Mouse (Mus musculus): ENCODE measurements around the gene Atp6v1d.

The Atp6v1d gene

DNA sequence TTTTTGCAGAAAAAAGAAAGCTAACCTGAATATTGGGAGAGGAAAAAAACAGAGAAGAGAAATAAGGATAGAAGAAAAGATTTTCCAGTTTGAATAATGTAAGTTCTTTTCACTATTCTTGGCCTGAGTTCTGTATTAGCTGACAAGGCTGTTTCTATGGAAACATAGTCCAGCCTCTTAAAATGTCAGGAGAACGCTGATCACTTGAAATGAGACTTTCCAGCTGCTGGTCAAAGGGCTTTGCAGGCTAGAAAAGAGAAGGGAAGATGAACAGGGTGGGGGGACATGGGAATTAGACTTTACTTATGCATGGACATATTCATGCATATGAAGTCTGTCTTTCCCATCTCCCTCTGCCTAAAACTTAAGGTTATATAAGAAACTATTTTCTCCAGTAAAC lies 67.2 kb downstream of the Atp6v1d start:
- DNase-seq (ENCODE audit: low spot score) = no peak

DNA sequence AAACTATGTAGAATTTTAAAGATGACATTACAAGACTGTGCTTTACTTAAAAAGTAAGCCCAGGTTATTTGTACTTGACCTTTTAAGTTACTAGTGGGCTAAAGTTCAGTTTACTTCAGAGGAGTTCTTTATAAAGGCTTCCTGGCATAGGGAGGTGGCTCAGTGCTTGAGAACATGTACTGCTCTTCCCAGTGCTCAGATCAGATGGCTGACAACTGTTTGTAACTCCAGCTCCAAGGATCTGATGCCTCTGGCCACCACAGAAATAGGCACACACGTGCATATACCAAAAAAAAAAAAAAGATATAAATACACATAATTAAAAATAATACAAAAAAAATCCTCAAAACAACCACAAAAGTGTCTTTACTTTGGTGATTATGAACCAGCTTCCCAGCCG lies 70.6 kb downstream of the Atp6v1d start:
- no peak for DNase-seq (ENCODE audit: low spot score)

Data from left cerebral cortex, adult 11 months (tissue).